Mouse (Mus musculus): ENCODE data around the gene Pakap.

Gene Pakap

DNA sequence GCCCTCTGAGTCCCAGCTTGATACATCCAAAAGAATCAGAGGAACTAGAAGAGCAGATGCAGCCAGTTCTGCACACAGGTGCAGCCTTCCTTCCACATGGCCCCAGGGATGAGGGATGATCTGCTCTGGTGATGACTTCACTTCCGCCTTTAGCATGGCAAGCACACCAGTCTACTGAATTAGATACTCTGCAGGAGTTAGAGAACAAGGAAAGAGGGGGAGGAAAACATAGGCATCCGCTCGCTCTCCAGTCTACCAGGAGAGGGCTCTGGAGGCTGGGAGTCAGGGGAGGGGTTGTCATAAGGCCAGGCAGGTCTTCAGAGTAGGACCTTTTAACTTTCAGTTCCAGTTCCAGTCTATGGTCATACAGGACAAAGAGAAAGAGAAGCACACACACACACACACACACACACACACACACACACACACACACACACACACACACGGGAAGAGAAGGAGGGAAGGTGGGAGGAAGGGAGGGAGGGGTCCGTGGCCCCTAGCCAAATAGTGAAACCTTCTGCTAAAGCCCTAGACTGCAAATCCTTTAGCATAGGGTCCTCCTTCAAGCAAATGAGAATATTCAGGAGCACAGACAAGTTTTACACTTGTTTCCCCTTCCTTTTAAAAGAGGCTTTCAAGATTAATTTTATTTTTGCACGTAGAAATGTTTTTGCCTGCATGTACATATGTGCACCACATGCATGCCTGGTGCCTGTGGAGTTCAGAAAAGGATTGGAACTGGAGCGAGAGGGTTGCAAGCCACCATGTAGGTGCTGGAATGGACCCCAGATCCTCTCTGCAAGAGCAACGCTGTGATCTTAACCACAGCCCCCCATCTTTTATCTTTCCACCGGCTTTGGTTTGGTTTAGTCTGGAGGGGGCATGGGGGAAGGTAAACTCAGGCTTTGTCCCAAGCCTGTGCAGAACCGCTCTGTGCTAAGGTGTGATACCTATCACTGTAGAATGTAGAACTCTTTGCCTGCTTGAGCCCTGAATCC lies 346.5 kb downstream of the Pakap start:
- DNase-seq (ENCODE audit: low spot score) = no peak

DNA sequence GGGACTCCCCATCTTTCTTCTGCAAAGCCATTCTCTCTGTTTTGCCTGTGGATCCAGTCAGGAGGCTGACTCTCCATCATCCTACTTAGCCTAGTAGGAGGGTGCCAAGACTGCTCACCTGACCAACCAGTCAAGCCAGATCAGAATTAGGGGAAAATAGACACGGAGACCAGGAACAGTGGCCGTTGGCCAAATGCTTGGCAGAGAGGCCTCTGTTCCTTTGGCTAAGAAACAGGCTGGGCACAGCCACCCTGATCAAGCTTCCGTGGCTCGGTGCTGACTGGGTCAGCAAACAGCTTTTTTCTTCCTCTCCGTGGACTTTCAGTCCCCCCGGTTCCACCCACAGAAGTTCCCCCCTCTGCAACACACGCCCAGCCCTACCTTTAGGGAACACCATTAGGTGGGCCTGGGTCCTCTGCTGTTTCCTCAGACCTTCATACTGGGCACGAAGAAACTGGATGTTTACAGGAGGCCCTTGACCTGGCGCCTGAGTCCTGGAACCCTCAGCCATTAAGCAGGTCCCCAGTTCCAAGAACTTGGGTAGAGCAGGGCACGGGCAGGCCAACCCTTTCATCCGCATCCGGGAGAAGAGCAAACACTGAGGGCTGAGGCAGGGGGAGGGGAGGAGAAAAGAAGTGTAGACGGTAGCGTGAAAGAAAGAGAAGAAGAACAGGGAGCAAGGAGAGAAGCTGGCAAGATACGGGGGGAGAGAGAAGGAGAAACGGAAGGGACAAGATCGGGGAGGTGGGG lies 347.4 kb downstream of the Pakap start:
- peak; percentile 35 for DNase-seq (ENCODE audit: low spot score)

- peak; percentile 32 for DNase-seq (ENCODE audit: low spot score)
Observed at GRCm38 (mm10) chr4:57916201-57916661, 348.3 kb downstream of the Pakap start, which contains the start of gene D630039A03Rik. Gene D630039A03Rik (minus strand): TSS chr4:57916297.

GRCm38 (mm10) chr4:57916711-57917110 lies 348.7 kb downstream of the Pakap start:
- no peak for DNase-seq (ENCODE audit: low spot score)

GRCm38 (mm10) chr4:57919494-57920423 lies 351.8 kb downstream of the Pakap start:
- no peak for DNase-seq (ENCODE audit: low spot score)

DNA sequence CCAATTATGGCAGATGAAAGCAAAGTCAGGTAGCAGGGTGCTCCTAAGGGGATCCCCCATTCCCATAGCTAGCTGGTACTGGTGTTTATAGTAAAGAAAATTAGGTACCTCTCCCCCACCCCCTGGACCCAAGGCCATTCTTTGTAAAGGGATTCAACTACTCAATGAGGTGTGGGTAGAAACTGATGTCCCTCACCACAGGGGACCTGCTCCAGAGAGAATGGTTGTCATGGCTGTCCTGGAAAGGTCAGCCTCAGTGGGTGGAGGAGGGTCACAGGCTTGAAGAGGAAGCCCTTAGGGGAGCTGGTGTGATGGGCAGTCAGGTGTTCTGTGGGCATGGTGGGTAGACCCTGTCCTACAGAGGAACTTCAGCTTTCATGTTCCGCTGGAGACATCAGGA lies 352.5 kb downstream of the Pakap start:
- no peak for DNase-seq (ENCODE audit: low spot score)

DNA sequence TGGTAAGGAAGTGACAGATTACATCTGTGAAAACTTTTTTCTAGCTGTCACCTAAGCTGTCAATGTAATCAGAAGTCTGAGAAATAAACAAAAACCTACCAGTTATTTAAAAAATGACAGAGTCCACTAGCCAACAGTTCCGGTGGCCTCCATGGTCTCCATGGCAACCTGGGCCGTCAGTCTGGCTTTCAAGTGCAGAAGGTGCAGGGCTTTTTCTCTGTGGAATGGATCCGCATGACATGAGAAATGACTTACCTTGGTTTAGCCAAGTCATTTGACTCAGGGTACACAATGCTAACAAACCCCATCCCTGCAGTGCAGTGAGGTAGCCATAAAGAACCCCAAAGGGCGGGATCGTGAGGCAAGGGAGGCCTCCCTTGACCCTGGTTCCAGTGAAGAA lies 354.2 kb downstream of the Pakap start:
- no peak for DNase-seq (ENCODE audit: low spot score)

GRCm38 (mm10) chr4:57924556-57925071 lies 356.6 kb downstream of the Pakap start:
- no peak for DNase-seq (ENCODE audit: low spot score)

DNA sequence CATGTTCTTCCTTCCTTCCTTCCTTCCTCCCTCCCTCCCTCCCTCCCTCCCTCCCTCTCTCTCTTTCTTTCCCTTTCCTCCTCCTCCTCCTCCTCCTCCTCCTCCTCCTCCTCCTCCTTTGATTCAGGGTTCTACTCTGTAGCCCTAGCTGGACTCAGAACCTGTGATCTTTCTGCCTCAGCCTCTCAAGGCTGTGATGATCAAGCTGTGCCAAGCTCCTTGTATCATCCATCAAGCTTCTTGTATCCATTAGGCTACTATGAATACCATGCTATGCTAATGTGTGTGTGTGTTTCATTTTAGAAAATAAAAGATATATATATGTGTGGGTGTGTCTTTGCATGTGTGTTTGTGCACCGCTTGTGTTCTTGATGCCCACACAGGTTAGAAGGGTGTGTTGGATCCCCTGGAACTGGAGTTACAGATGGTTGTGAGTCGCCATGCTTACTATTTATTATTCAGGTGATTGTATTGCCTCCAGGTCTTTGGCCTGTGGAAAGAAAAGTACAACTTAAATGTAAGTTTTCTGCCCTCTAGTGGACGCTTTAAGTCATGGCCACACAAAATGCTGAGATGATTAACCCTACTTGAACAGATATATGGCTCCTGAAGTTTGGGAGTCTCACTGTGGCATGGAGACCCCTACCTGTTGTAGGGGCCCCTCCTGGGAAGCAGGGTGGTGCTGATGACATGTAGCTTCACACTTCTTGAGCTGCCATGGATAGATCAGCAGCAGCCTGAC lies 359.7 kb downstream of the Pakap start:
- DNase-seq (ENCODE audit: low spot score) = no peak

- no peak for DNase-seq (ENCODE audit: low spot score)
Observed at GRCm38 (mm10) chr4:57930559-57931170, 362.7 kb downstream of the Pakap start.

DNA sequence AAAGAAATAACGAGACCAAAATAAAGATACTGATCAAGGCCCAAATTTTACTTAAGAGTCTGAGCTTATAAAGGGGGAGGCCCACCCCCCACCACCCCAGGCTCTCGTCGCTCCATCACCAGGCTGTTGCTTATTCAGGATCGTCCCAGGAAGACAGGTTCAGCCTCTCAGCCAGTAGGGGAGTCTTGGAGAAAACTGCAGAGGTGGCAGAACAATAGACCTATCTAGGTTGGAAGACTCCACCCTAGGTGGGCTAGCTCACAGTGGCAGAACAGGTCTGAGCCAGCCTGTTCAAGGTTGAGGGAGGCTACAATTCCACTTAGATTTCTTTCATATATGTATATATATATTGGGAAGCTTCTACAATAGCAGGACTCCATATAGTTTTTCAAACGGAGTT lies 366.2 kb downstream of the Pakap start:
- DNase-seq (ENCODE audit: low spot score) = no peak

GRCm38 (mm10) chr4:57937292-57937691 lies 369.3 kb downstream of the Pakap start:
- DNase-seq (ENCODE audit: low spot score) = no peak

DNA sequence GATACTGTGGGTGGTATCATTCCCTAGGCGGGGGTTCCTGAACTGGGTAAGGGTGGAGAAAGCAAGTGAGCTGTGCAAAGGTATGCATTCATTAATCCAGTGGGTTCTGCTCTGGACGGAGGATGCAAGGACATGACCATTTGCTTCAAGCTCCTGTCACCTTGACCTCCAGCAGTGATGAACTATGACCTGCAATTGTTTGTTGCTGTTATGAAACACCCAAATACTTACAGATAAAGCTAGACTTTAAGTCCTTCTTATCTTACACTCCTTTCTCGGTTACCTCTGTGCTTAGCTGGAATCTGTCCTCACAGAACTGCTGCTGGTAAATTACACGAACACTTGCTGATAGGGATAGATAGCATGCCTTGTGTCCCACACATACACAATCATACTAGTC lies 372.7 kb downstream of the Pakap start:
- no peak for DNase-seq (ENCODE audit: low spot score)

- DNase-seq (ENCODE audit: low spot score) = no peak
Observed at GRCm38 (mm10) chr4:57942892-57943291, 374.9 kb downstream of the Pakap start.

All from ovary, adult 18-20 months (tissue).